Mouse (Mus musculus) c-Kit-positive CD71-positive TER-119-negative erythroid progenitor cells, embryonic 14.5 days (primary cell): ENCODE results near the gene Vangl1.

Experiments
- DNase-seq: peaks from one replicate; pipeline ENCODE4 v3.0.0-alpha.2; 2013; ENCODE audit warnings: low read depth

Gene Vangl1

GRCm38 (mm10) chr3:102142947-102143346 lies 61.5 kb downstream of the Vangl1 start:
- no peak for DNase-seq

DNA sequence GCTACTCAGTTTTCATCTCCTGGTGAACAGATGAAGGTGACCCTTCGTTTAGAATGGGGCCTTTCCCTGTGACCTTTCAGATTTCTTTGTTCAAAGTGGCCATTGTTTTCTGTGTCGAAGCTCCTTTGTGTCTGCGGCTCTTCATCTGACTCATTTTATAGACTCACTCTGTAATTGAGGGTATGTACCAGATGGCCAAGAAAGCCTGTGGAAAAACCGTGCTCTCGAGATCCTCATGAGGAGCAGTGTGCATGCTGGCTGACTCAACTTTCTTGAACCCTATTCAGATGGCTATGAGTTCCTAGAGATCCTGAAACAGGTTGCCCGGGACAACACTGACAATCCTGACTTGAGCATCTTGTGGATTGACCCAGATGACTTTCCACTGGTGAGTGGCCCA lies 62.6 kb downstream of the Vangl1 start:
- no peak for DNase-seq

- no peak for DNase-seq
These were observed 63.0 kb downstream of the Vangl1 start for GRCm38 (mm10) chr3:102141451-102141850.

DNA sequence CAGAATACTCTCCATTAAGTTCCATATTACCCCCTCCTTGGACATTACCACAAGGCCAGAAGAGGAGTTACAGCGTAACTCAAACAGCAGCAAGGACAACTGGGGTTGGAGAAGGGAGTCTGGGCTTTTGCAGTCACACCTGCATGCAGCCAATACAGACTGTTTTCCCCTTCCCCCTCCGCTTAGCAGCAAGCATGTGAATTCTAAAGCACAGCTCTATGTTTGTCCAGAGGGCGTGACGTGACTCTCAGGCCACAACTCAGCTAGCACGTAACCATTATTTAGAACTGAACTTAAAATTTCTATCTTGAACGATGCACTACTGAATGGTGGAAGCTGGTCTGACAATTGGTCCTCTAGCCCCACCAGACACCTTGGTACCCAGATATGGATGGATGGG lies 63.9 kb downstream of the Vangl1 start:
- DNase-seq, result no peak

- no peak for DNase-seq
These were observed 65.6 kb downstream of the Vangl1 start for GRCm38 (mm10) chr3:102138899-102139298.

DNA sequence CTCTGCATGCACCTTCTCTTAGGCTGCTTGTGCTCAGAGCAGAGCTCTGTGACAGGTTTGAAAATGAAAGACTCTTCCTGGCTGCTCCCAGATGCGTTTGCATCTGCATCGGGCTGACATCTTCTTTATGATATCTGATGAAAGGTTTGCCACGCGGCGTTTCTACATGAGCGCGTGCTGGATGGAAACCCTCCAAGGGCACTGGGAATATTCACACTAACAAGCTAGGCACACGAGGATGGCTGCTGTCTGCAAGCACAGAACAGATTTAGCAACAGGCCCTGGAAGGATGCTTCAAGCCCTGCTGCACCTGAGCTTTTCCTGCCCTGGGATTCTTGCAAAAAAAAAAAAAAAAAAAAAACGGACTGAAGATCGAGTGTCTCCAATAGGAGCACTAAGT lies 67.3 kb downstream of the Vangl1 start:
- no peak for DNase-seq

DNA sequence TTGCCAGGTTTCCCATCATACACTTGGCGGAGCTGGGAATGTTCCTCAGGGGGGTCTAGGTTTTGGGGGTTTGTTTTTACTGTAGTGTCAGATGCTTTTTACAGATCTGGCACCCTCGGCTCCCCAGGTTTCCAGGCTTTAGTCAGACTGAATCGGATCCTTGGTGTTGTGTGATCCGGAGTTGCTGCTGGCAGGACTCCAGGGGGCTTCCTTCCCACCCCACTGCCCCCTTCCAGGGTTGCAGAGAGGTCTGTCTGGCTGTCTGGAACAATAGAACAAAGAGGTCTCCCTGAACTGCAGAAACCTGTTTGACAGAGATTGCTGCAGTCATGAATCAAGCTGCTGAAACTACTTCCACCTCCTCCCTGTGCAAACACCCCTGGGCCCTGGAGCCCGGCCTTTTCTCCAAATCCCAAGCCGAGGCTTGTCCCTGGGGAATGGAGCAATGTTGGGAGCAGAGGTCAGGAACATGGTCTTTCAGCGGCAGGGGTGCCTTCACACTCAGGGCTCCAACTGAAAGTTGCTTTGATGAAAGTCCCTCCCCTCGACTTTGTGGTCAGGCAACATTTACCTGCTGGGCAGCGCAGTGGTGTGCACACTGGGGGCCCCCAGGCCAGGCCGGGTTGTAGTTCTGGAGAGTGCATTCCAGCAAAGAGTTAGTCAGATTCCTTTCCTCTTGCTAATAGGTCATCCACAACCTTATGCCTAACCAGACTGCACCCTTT lies 68.9 kb downstream of the Vangl1 start:
- no peak for DNase-seq

GRCm38 (mm10) chr3:102131627-102132324 lies 72.7 kb downstream of the Vangl1 start:
- DNase-seq, result no peak

DNA sequence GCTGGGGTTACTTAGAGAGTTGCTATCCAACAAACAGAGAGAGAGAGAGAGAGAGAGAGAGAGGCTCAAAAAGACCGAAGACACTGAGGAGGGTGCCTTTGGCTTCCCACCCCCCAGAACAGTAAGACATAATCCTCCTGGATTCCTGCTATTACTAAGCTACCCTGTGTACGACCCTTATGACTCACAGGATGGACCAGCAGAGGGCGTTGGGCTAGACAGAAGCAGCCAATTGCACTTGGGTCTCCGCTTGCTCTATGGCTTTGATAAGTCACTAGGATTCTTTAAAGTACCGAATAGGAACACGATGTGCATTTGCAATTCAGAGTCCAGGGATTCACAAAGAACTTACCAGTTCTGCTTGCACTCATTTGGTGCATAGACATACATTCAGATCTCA lies 74.0 kb downstream of the Vangl1 start:
- DNase-seq, result no peak

GRCm38 (mm10) chr3:102128242-102128641 lies 76.3 kb downstream of the Vangl1 start:
- DNase-seq, result no peak

DNA sequence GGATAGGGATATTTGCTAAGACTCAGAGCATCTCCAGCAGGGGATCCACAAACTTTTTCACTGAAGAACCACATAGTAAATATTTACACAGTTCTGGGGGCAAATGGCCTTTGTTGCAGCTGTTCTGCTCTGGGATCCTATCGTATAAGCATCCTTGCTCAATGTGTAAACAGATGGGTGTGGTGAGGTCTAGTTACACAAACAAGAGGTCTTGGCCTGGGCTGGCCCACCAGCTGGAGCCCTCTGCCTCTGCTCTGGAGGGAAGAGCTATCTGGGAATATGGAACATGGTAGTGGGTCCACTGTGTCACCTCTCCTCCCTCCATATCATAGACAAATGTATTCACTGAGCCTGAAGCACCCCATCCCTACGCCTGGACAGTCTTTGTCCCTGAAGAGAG lies 77.4 kb downstream of the Vangl1 start:
- DNase-seq, result no peak

- DNase-seq, result no peak
These were observed 78.9 kb downstream of the Vangl1 start for GRCm38 (mm10) chr3:102125546-102125945.

GRCm38 (mm10) chr3:102123654-102124053 lies 80.8 kb downstream of the Vangl1 start:
- no peak for DNase-seq

DNA sequence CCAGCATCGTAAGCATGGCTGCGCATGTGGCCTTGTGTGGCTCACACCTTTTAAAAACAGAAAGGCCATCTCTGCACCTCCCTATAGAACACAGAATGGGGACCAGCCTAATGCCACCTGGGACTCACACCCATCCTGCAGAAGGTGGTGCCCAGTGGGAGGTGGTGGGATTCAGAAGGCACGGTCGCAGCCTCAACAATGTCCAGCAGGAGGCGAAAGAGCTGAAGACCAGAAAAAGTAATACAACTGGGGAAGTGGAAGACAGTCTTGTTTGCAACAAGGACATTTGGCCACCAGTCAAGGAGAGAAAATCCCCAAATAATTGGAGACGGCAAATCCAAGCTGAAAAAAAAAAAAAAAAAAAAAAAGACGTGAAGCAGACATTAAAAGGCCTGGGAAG lies 82.4 kb downstream of the Vangl1 start:
- no peak for DNase-seq

- no peak for DNase-seq
These were observed 83.5 kb downstream of the Vangl1 start for GRCm38 (mm10) chr3:102120947-102121346.

GRCm38 (mm10) chr3:102111979-102112599 lies 92.4 kb downstream of the Vangl1 start:
- no peak for DNase-seq

DNA sequence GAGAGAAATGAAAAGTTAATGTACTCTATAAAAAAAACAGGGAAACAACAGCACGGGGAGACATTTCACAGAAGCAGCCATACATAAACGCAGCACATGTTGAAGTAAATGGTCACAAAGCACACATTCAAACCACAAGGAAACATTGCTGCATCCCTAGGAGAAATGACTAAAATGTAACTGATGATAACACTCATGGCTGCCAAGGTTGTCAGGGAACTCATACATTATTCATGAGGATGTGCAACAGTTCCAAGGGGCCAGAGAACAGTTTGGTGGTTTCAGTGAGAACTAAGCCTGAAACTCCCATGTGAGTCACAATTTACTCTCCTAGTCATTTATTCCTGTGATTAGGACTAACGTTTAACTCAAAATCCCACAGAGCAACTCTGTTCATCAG lies 96.3 kb downstream of the Vangl1 start:
- no peak for DNase-seq

DNA sequence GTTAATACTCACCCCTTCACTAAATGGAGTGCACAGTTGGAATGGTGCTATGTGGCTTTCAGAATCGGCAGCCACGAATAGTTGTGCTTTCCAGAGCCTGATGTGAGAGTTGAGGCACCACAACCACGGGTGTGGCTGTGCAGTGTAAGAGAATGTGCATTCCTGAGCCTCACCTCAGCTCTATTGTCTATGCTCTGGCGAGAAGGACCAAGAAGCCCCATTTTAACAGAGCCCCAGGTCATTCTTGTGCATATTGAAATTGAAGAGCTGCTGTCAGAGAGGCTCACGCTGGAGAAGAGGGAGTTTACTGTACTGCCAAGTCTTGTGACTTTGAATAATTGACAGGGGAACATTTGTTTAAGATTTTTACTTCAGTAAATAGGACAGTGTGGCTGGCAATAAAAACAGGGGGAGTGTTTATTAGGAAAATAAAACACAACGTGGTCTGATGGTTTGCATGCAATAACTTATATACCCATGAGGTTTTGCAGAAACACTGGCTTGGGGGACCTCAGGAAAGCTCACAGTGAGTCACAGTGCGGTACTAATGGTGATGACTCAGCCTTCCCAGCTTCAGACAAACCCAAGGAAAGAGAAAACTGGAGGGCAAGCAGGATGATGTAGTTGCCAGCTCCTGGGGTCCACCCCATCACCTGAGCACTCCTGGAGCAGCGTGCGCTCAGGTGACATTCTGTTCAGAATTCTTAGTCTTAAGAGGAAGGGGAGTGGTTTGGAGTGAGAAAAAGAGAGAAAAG lies 100.5 kb downstream of the Vangl1 start:
- DNase-seq, result no peak
